Mouse (Mus musculus): Measurements from ENCODE around the gene Lypd8.
A peak's percentile ranks its signal among the peaks of the same experiment; 100 is the strongest.
"Not testable (repeated sequence)": the region's sequence is repeated elsewhere in the genome, so short reads cannot be mapped to it uniquely, and the experiment has no call there.

Gene Lypd8

GRCm38 (mm10) chr11:58378763-58379278 is at the start of gene Lypd8:
Lypd8 (plus strand) TSS chr11:58379043.
- no peak for DNase-seq (ENCODE audit: extremely low spot score, low read depth, low spot score)

- no peak for DNase-seq (ENCODE audit: extremely low spot score, low read depth, low spot score)
Observed at GRCm38 (mm10) chr11:58329906-58330275, 49.0 kb upstream of the Lypd8 start.

- peak; percentile 91 for DNase-seq (ENCODE audit: extremely low spot score, low read depth, low spot score)
Observed at GRCm38 (mm10) chr11:58330276-58331148, 48.3 kb upstream of the Lypd8 start, which contains the start of the genes Zfp672 and Sh3bp5l. Zfp672 (minus strand) TSS chr11:58330339. Sh3bp5l (plus strand) TSS chr11:58330724.

GRCm38 (mm10) chr11:58331149-58331495 is 47.7 kb upstream of the Lypd8 start:
- no peak for DNase-seq (ENCODE audit: extremely low spot score, low read depth, low spot score)

GRCm38 (mm10) chr11:58331546-58331945 is 47.3 kb upstream of the Lypd8 start:
- DNase-seq (ENCODE audit: extremely low spot score, low read depth, low spot score): no peak

GRCm38 (mm10) chr11:58334746-58335145 is 44.1 kb upstream of the Lypd8 start:
- no peak for DNase-seq (ENCODE audit: extremely low spot score, low read depth, low spot score)

GRCm38 (mm10) chr11:58346745-58347144 is 32.1 kb upstream of the Lypd8 start:
- DNase-seq (ENCODE audit: extremely low spot score, low read depth, low spot score): no peak

- no peak for DNase-seq (ENCODE audit: extremely low spot score, low read depth, low spot score)
Observed at GRCm38 (mm10) chr11:58350628-58351027, 28.2 kb upstream of the Lypd8 start.

GRCm38 (mm10) chr11:58351179-58351578 is 27.7 kb upstream of the Lypd8 start:
- DNase-seq (ENCODE audit: extremely low spot score, low read depth, low spot score): no peak

- DNase-seq (ENCODE audit: extremely low spot score, low read depth, low spot score): no peak
Observed at GRCm38 (mm10) chr11:58352681-58353548, 25.9 kb upstream of the Lypd8 start.

- no peak for DNase-seq (ENCODE audit: extremely low spot score, low read depth, low spot score)
Observed at GRCm38 (mm10) chr11:58353709-58354108, 25.1 kb upstream of the Lypd8 start.

- DNase-seq (ENCODE audit: extremely low spot score, low read depth, low spot score): no peak
Observed at GRCm38 (mm10) chr11:58354476-58354875, 24.4 kb upstream of the Lypd8 start.

- no peak for DNase-seq (ENCODE audit: extremely low spot score, low read depth, low spot score)
Observed at GRCm38 (mm10) chr11:58354927-58355326, 23.9 kb upstream of the Lypd8 start.

GRCm38 (mm10) chr11:58357042-58357441 is 21.8 kb upstream of the Lypd8 start:
- no peak for DNase-seq (ENCODE audit: extremely low spot score, low read depth, low spot score)

- no peak for DNase-seq (ENCODE audit: extremely low spot score, low read depth, low spot score)
Observed at GRCm38 (mm10) chr11:58357844-58358534, 20.9 kb upstream of the Lypd8 start.

- not testable (repeated sequence) for DNase-seq (ENCODE audit: extremely low spot score, low read depth, low spot score)
Observed at GRCm38 (mm10) chr11:58362562-58362961, 16.3 kb upstream of the Lypd8 start.

- DNase-seq (ENCODE audit: extremely low spot score, low read depth, low spot score): no peak
Observed at GRCm38 (mm10) chr11:58364454-58364853, 14.4 kb upstream of the Lypd8 start.

- DNase-seq (ENCODE audit: extremely low spot score, low read depth, low spot score): not testable (repeated sequence)
Observed at GRCm38 (mm10) chr11:58366191-58366590, 12.7 kb upstream of the Lypd8 start.

- no peak for DNase-seq (ENCODE audit: extremely low spot score, low read depth, low spot score)
Observed at GRCm38 (mm10) chr11:58377273-58377672, 1.6 kb upstream of the Lypd8 start.

- DNase-seq (ENCODE audit: extremely low spot score, low read depth, low spot score): no peak
Observed at GRCm38 (mm10) chr11:58377686-58378085, 1.2 kb upstream of the Lypd8 start.

- DNase-seq (ENCODE audit: extremely low spot score, low read depth, low spot score): no peak
Observed at GRCm38 (mm10) chr11:58379516-58379915, 673 bp downstream of the Lypd8 start.

Measured in hindlimb bud, embryonic 11.5 days (tissue).